Mouse (Mus musculus): ENCODE data around the gene Hoxa7. TPM values are rescaled to one million over a fixed set of nuclear protein-coding genes. Genes with fewer than 3 reads are reported as not detected.

The Hoxa7 gene
- polyA plus RNA-seq, 1 experiment from 2014 or later, result not detected

DNA sequence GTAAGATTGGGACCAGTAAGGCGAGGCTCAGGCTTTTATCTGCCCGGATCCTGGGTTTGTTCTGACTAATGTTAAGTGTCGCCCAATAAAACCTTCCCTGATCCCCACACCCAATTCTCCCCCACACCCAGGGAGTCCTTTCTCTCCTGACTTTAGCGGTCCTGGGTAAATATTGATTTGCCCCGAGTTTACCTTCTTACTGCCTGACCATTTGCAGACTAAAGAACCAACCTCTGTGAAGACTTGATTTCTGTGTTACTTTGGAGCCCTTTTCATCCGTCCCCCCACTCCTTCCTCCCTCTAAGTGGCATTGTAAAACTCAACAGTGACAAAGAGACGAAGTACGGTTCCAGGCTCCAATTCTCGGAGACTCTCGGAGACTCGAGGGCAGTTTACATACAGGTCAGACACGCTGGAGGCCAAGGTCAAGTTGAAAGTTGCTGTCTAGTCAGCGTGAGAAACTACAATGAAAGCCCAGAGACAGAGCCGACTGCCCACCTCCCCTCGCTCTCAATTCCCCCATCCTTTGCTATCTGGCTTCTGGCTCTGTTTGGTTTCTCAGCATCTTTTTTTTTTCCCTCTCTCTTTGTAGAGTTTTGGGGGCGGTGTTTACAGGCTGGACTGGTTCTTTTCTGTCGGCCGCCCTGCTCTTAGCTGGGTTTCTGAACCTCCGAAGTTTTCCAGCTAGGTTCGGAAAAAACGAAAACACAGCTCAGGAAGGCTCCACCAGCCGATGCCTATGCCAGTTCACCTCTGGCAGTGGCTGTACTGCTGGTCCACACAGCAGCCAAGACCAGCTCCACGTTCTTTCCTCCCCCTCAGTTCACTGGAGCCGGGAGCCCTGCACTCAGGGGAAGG is 41.0 kb upstream of the Hoxa7 start:
- H3K36me3 ChIP-seq (ENCODE audit: poor library complexity, severe bottlenecking), result no peaks in the 10 kb centered on the region
- no peaks in the 10 kb centered on the region for H3K9me3 ChIP-seq (replicated peaks)
- no peak overlapping the region for H3K4me3 ChIP-seq
- H3K9ac ChIP-seq, result no peak overlapping the region
- peaks cover 95% of the 10 kb centered on the region for H3K27me3 ChIP-seq
- H3K27ac ChIP-seq, result no peak overlapping the region
- no peak for ATAC-seq
- no peak overlapping the region for H3K4me2 ChIP-seq
- peaks cover 10% of the 10 kb centered on the region; the same call in 1 of the 2 replicates for H3K4me1 ChIP-seq
- under 1% methylated on average over 24 of the region's 24 CpGs for WGBS

DNA sequence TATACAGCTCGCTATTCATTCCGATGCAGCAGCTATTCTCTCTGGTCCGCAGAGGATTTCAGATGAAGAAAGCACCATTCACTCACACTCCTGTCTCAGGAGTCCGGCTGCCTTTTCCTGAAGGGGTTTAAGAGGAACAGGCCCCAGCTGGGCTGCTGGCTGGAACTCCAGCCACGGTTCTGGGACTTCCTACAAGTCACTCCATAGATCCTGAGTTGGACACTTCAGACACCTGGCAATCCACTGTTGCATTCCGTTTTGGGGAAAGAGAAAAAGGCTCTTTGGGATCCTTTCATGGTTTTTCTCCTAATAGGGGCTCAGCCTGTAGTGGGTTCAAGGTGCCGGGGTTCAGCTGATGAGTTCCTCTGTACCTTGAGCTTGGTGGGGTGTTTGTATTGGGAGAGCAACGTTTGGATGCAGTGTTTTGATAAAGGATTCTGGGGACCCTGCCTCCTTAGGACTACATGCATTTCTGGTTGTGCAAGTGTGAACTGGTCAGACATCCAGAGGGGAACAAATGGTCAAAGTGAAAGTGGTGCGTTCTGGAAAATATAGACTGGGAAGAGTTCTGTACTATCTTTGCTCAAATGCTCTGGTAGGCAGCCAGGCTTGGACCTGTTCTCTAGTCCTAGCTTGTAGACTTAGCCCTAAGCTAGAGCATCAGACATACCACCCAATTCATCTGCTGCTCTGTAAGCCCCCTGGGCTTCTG is 40.3 kb upstream of the Hoxa7 start:
- Histone ChIP-seq H3K27ac (no peak overlapping the region), H3K36me3 (ENCODE audit: poor library complexity, severe bottlenecking) (no peaks in the 10 kb centered on the region), H3K27me3 (peaks cover 97% of the 10 kb centered on the region), H3K4me2 (no peak overlapping the region), H3K4me1 (peaks cover 10% of the 10 kb centered on the region; the same call in 1 of the 2 replicates), H3K4me3 (no peak overlapping the region), H3K9me3 (replicated peaks) (no peaks in the 10 kb centered on the region), H3K9ac (no peak overlapping the region)
- ATAC-seq, result no peak
- WGBS, result 5% methylated on average over 9 of the region's 9 CpGs

DNA sequence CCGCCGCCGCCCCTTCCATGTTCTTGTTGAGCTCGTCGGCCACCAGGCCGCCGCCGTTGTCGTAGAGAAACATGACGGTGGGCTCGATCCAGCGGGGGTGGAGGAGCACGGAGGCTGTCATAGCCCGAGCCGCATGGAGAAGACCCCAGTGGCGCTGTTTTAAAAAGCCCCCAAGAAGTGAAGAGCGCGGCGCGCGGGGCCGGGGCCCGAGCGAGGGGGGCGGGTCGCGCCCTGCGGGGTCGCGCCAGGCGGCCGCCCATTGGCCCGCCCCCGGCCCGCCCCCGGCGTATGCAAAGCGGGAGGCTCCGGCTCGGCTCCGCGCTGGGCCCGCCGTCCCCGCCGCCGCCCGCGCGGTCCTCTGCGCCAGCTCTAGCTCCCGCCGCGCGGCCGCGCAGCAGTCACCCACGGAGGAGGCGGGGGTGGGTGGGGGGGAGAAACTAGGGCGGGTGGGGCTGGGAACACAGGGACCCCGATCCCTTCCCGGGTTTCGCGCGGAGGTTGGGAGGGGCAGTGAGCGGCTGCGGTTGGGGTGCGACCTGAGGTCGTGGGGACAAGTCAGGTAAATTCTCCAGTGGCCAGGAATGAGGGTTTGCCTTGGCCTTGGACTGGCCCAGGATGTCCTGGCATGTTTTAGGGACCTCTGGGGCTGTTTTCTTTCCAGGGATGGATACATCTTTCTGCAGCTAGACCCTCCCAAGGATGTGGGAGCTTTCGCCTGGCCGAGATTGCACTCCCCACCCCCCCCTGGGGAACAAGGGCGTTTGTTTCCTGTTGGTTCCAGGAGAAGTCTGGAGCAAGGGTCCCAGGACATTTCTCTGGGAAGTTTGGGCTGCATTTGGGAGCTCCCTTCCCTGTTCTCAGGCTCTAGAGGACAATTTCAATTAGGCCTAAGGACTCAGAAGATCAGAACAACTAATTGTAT is 39.3 kb upstream of the Hoxa7 start, which contains the start of gene Hoxa13:
Gene Hoxa13 (minus strand): TSS at position 227 of the 922 bp plus-strand sequence.
- peaks cover 96% of the 10 kb centered on the region for H3K27me3 ChIP-seq
- H3K36me3 ChIP-seq (ENCODE audit: poor library complexity, severe bottlenecking), result no peaks in the 10 kb centered on the region
- WGBS, result 1% methylated on average over 24 of the region's 72 CpGs
- peak within 1 kb of the TSS; percentile 51 for H3K4me2 ChIP-seq
- ATAC-seq, result 0 out of 2 replicates have a peak, but pooled peaks have one; percentile 38
- H3K4me3 ChIP-seq, result peak within 1 kb of the TSS; percentile 25
- no peaks in the 10 kb centered on the region for H3K9me3 ChIP-seq (replicated peaks)
- H3K9ac ChIP-seq, result no peak within 1 kb of the TSS
- H3K4me1 ChIP-seq, result peaks cover 10% of the 10 kb centered on the region; the same call in 1 of the 2 replicates
- H3K27ac ChIP-seq, result no peak within 1 kb of the TSS

DNA sequence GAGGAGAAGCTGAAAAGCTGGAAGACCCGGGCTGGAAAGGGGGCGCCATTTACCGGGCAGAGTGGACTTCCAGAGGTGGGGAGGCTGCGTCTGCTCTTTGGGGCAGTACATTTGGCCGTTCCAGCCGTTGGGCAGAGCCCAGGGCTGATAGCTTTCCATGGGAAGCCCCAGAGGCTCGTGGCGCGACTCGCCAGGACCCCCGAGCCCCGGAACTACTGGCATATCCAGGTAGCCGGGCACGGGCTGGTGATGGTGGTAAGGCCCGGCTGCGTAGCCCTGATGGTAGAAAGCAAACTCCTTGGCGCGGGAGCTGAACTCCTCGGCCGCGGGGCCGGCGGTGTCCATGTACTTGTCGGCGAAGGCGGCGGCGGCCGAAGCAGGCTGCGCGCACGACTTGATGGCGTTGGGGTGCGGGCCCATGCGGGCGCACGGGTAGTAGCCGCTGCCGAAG is 38.2 kb upstream of the Hoxa7 start:
- no peaks in the 10 kb centered on the region for H3K36me3 ChIP-seq (ENCODE audit: poor library complexity, severe bottlenecking)
- under 1% methylated on average over 39 of the region's 39 CpGs for WGBS
- H3K4me1 ChIP-seq, result peaks cover 10% of the 10 kb centered on the region; the same call in 1 of the 2 replicates
- H3K27me3 ChIP-seq, result peaks cover 96% of the 10 kb centered on the region
- peak overlapping the region; percentile 51 for H3K4me2 ChIP-seq
- H3K27ac ChIP-seq, result no peak overlapping the region
- no peaks in the 10 kb centered on the region for H3K9me3 ChIP-seq (replicated peaks)
- H3K4me3 ChIP-seq, result peak overlapping the region; percentile 25
- H3K9ac ChIP-seq, result no peak overlapping the region
- no peak for ATAC-seq

DNA sequence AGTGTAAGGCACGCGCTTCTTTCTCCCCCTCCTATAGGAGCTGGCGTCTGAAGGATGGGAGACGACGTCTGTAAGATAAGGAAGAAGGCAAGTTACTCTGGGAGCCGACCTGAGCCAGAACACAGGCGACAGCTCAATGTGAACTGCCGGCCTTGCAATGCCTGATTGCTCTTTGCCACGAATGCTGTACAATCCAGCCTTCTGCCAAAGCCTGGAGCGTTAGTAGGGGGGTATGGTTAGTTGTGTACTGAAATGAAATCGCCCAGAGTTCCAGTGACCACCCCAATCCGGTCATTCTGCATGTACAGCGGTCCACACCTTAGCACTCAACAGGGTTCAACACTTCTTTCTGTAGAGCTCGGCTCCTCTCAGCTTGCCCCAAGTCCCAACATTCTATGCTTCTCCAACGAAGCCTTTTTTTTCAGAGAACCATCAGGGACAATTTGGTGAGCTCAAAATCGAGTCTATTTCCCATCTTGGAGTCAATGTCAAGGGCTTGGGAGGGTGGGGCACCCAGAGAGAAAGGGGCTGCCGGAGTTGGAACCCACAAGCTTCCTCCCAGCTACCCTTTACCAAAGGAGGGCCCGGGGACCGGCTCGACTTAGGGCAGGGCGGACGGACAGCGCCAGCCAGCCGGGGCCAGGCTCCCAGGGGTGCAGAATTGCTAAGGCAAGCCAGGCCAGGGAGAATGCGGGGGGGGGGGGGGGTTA is 37.6 kb upstream of the Hoxa7 start:
- H3K9ac ChIP-seq, result no peak overlapping the region
- no peaks in the 10 kb centered on the region for H3K9me3 ChIP-seq (replicated peaks)
- H3K27me3 ChIP-seq, result peaks cover 96% of the 10 kb centered on the region
- no peak for ATAC-seq
- no peak overlapping the region for H3K27ac ChIP-seq
- H3K4me3 ChIP-seq, result no peak overlapping the region
- H3K4me2 ChIP-seq, result no peak overlapping the region
- H3K36me3 ChIP-seq (ENCODE audit: poor library complexity, severe bottlenecking), result no peaks in the 10 kb centered on the region
- peaks cover 10% of the 10 kb centered on the region; the same call in 1 of the 2 replicates for H3K4me1 ChIP-seq
- 2% methylated on average over 24 of the region's 25 CpGs for WGBS

DNA sequence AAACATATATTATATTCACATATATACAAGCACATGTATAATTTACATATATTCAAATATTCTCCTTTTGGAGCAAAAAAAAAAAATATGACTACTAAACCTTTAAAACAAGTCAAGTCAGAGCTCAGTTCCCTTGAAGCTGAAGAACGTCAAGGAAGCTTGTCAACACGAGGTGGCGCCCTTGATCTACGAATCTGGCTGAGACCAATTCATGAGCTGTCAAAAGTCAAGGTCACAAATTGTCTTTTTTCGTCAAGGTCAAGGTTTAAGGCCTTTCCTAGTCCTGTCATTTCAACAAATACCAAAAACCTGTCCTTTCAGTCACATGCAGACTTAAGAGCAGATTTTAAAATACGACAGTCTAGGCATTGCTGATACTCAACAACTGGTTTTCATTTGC is 35.3 kb upstream of the Hoxa7 start:
- Histone ChIP-seq H3K36me3 (ENCODE audit: poor library complexity, severe bottlenecking) (no peaks in the 10 kb centered on the region), H3K4me3 (no peak overlapping the region), H3K4me1 (peaks cover 13% of the 10 kb centered on the region; the same call in 1 of the 2 replicates), H3K9ac (no peak overlapping the region), H3K9me3 (replicated peaks) (no peaks in the 10 kb centered on the region), H3K27ac (no peak overlapping the region), H3K27me3 (peaks cover 96% of the 10 kb centered on the region), H3K4me2 (no peak overlapping the region)
- WGBS, result 0% methylated on average over 6 of the region's 6 CpGs
- 0 out of 2 replicates have a peak, but pooled peaks have one; percentile 19 for ATAC-seq

DNA sequence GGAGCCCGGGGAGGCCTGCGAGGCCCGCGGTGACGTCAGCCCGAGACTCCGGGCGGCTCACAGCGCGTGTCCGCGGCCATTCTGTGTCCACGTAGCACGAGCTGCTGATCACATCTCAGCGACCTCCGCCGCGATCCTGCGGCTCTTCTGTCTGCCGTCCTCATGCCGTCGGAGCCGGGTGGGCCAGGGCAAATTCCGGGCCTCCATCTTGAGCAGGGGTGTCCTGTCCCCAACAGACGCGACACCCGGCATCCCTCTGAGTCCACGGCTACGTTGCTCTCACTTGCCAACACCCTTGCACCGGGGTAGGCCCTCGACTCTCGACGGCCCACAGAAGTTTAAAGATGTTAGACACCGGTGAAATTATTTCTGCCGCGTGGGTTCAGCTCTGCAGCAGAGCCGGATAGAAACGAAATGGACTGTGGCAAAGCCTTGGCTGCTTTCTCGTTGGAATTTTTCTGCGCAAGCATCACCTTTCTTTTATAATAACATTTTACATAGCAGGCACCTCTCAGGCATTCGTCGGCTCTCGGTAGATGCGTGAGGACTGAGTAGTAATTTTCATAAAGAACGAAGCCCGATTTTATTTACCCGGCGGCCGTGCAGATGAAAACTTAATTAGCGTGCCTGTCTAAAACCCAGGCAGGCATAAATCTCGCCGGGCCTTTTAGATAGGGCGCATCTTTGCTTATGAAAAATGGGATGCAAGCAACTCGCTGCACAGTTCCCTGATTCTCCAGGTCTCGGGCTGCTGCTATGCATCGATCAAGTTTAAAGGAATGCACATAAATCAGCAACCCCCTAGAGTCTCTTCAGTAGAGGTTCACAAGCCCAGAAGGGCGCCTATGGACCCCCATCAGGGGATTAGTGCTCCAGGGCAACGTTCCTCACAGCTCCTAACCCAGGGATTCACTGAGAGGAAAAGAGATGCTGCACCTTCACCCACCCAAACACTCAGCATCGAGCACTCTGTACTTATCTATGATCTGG is 32.2 kb upstream of the Hoxa7 start:
- no peak overlapping the region for H3K27ac ChIP-seq
- H3K4me1 ChIP-seq, result 0 out of 2 replicates have a peak, but pooled peaks cover 3% of the 10 kb centered on the region
- H3K9ac ChIP-seq, result no peak overlapping the region
- H3K27me3 ChIP-seq, result peaks cover 98% of the 10 kb centered on the region
- H3K9me3 ChIP-seq (replicated peaks), result no peaks in the 10 kb centered on the region
- peak overlapping the region; percentile 19; the same call in 1 of the 2 replicates for H3K4me3 ChIP-seq
- under 1% methylated on average over 59 of the region's 59 CpGs for WGBS
- H3K4me2 ChIP-seq, result peak overlapping the region; percentile 13; the same call in 1 of the 2 replicates
- ATAC-seq, result no peak
- no peaks in the 10 kb centered on the region for H3K36me3 ChIP-seq (ENCODE audit: poor library complexity, severe bottlenecking)

DNA sequence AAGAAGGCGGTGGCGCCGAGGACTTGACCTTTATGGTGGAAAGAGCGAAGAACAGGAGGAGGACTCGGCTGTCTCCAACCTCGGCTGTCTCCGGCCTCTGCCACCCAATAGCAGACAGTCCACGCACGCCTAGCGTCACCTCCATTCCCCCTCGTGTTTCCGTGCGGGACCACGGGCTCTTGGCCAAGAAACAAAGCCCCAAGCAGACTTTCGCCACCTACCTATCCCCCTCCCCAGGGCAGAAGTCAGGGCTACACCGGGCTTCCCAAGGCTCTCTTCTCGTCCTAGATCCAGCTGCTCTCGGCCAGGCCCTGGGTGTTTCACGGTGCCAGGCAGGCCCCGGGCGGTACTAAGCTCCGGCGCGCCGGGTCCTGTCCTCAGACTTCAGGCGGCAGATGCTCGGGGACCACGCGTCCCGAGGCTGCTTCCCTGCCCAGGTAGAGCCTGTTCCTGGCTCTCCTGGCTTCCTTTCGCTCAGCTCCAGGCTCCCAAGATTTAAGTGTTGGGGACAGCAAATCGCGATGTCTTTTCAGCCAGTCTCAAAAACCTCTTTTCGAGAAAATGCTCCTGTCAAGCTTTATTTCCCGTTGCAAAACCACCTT is 31.2 kb upstream of the Hoxa7 start:
- Histone ChIP-seq H3K36me3 (ENCODE audit: poor library complexity, severe bottlenecking) (no peaks in the 10 kb centered on the region), H3K9me3 (replicated peaks) (no peaks in the 10 kb centered on the region), H3K4me3 (no peak overlapping the region; the same call in 1 of the 2 replicates), H3K4me1 (0 out of 2 replicates have a peak, but pooled peaks cover 3% of the 10 kb centered on the region), H3K9ac (no peak overlapping the region), H3K4me2 (no peak overlapping the region), H3K27me3 (peaks cover 98% of the 10 kb centered on the region), H3K27ac (no peak overlapping the region)
- no peak for ATAC-seq
- under 1% methylated on average over 35 of the region's 35 CpGs for WGBS

DNA sequence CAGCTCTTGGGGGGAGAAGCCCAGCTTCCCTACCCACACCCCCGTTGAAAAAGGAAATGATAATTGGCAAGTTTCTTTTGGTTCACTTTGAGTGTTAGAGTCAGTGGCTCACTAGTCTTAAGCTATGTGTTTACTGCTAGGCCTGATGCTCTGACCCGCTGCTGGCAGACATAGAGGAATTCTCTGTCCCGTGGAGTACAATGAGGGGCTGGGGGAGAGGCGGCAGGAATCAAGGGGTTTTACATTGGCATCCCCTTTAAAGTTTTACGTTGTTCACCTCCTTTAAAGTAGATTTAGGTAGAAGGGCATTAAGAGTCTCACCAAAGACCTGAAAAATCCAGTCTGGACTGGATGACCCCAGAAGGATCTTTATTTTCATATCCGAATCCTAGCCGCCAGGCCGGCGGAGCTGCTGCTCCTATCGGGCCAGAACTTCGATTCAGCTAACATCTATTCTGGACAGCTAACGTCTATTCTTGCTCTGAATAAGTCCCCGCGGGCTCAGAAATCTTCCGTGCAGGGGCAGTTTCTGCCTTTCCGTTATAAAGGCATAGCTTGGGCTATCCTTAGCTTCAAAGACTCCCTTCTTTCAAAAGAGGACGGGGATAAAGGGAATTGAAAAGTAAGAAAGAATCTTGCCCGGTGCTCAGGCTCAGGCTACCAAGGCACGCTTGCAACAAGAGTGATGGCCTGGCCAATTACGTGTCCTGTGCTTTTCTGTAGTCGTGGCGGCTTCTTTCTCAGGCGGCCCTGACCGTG is 30.5 kb upstream of the Hoxa7 start:
- ATAC-seq, result no peak
- Histone ChIP-seq H3K4me1 (0 out of 2 replicates have a peak, but pooled peaks cover 3% of the 10 kb centered on the region), H3K27ac (no peak overlapping the region), H3K9ac (no peak overlapping the region), H3K4me2 (no peak overlapping the region), H3K27me3 (peaks cover 99% of the 10 kb centered on the region), H3K9me3 (replicated peaks) (no peaks in the 10 kb centered on the region), H3K4me3 (no peak overlapping the region), H3K36me3 (ENCODE audit: poor library complexity, severe bottlenecking) (no peaks in the 10 kb centered on the region)
- under 1% methylated on average over 24 of the region's 24 CpGs for WGBS

All from forebrain, embryonic 13.5 days (tissue).